Mouse (Mus musculus) layer of hippocampus, adult 6 months (tissue): ENCODE data around the gene Dnajb3. TPM values are rescaled to one million over a fixed set of nuclear protein-coding genes. Genes with fewer than 3 reads are reported as not detected.

ENCODE experiments used
- long read RNA-seq, 2 experiments: library from polyadenylated mRNA; unstranded; transcript quantifications; one replicate each; pipeline ENCODE4 v2.0.0; 2019 to 2020
- polyA plus RNA-seq: library from polyadenylated mRNA; unstranded; fragments of <200 nt; fragmentation: Nextera tagmentation; gene quantifications from 2 replicates; pipeline ENCODE4 v1.2.3, GENCODE M21; 2021

The Dnajb3 gene
- 6.5 and 7.4 TPM in 2 replicates for polyA plus RNA-seq
- long read RNA-seq, experiment 1, transcript Dnajb3-201 (1 exons, 1,051 nt) = major isoform, 6 of 6 reads
- long read RNA-seq, experiment 1, partial matches to known transcripts = 0 of 6 reads
- long read RNA-seq, experiment 1, other reads (novel, unspliced or antisense) = 0 of 6 reads
- long read RNA-seq, experiment 2, transcript Dnajb3-201 (1 exons, 1,051 nt) = major isoform, 6 of 6 reads
- long read RNA-seq, experiment 2, partial matches to known transcripts = 0 of 6 reads
- long read RNA-seq, experiment 2, other reads (novel, unspliced or antisense) = 0 of 6 reads

DNA sequence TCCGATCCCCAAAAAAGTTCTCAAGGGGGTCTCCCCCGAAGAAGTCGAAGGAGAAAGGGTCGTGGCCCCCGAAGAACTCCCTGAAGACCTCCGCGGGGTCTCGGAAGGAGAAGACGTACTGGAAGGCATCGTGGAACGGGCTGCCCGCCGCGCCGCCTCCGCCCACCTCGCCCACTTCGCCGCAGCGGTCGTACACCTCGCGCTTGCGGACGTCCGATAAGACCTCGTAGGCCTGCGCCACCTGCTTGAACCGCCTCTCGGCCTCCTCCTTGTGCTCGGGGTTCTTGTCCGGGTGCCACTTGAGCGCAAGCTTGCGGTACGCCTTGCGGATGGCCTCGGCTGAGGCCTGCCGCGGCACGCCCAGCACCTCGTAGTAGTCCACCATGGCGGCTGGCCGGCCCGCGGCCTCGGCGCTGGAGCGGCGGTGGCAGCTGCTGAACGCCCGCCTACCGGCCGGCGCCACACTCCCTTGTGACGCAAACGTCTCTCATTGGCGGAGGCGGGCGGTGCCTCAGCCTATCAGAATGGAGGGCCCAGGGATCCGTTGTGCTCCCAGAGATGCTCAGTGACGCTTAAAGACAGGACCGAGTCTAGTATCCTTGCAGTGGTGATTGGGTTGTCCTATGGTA, at the start of gene Dnajb3:
TSS of gene Dnajb3 (minus strand) at position 489 of the 629 bp plus-strand sequence.

DNA sequence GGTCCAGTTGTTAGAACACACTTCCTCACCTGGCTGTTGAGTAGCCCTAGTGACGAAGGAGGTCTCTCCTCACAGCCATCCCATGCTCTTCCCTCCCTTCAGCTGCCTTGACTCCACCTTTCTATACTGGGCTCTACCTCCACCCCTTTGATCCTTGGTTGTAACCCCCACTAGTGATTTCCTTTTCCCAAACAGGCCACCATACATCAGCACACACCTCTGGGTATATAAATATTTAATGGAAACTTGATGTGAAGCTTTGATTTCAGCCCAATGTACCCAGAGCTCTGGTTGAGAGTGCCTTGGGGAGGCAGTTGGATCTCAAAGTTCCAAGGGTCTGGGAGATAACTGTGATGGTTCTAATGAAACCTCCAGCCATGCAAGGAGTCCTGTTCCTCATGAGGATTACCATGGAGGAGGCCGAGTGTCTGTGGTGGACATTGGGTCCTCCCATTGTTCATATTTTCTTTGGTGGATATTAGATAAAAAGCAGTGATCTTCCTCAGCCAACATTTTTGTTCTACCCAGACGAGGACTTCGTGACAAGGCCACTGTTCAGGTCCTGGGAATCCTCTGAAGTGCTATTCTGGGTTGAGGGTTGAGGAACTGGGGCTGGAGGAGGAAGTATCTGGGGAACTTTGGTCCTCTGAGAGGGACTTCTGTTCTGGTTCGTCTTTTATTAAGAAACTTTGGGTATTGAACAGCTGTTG, 21.2 kb upstream of the Dnajb3 start, which contains the start of gene Mroh2a:
TSS of gene Mroh2a (plus strand) at position 317 of the 710 bp plus-strand sequence.

DNA sequence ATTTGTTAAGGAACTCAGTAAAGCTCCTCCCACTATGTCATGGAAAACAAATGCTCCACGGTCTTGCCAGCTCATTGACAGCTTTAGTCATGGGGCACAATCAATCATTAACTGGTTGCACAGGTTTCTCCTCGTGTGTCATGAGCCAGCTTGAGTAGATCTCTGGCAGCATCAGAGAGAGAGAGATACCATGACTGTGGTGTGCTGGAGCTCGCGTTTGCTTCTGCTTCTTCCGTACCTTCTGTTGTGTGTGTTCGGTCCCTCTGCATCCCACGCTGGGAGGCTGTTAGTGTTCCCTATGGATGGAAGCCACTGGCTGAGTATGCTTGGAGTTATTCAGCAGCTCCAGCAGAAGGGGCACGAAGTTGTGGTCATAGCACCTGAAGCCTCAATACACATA, 6.2 kb upstream of the Dnajb3 start, which contains the start of gene Ugt1a1:
TSS of gene Ugt1a1 (plus strand) at position 148 of the 400 bp plus-strand sequence.

DNA sequence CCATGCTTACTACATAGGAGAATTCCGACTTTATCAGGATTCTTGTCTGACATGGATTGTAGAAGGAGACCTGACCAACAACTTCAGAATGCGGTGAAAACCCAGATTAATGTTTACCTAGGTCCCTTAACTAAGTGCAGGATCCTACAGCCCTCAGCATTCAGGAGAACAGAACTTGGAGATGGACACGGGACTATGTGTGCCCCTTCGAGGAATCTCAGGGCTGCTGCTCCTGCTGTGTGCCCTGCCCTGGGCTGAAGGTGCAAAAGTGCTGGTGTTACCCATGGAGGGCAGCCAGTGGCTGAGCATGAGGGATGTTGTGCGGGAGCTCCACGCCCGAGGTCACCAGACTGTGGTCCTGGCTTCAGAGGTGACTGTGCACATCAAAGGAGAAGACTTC, 5.1 kb downstream of the Dnajb3 start, which contains the start of gene Ugt1a2:
TSS of gene Ugt1a2 (plus strand) at position 146 of the 400 bp plus-strand sequence.

DNA sequence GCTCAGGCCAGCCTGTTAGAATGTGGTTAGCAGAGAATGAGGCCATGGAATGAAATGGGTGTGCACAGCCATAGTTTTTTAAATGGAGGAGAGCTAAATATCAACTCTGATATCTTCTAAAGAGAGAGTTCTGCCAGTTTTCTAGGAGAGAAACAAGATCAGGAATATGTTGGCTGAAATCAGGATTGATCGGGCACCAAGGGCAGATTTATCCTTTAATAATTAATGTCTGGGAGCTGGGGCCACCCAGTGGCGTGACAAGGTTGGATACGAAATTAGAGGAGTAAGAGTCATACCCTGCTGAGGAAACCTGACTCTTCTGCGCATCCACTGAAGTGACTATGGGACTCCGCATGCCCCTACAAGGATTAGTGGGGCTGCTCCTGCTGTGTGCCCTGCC, 39.9 kb downstream of the Dnajb3 start, which contains the start of gene Ugt1a5:
TSS of gene Ugt1a5 (plus strand) at position 302 of the 400 bp plus-strand sequence.

Other genes starting within 250 kb of the Dnajb3 start
- 1.6 and 2.5 TPM in 2 replicates for gene Usp40, start 197.2 kb downstream of the Dnajb3 start, polyA plus RNA-seq
- not detected in 2 replicates for gene Ugt1a10, start 150.4 kb downstream of the Dnajb3 start, polyA plus RNA-seq
- gene Ugt1a9, start 135.0 kb downstream of the Dnajb3 start, polyA plus RNA-seq = not detected in 2 replicates
- not detected in 2 replicates for gene Ugt1a8, start 118.0 kb downstream of the Dnajb3 start, polyA plus RNA-seq
- gene Ugt1a7c, start 110.7 kb downstream of the Dnajb3 start, polyA plus RNA-seq = 0.92 and 0.97 TPM in 2 replicates
- not detected in 2 replicates for gene Ugt1a6b, start 102.5 kb downstream of the Dnajb3 start, polyA plus RNA-seq
- 2.7 and 3.6 TPM in 2 replicates for gene Ugt1a6a, start 71.0 kb downstream of the Dnajb3 start, polyA plus RNA-seq
- gene Ugt1a5, start 39.8 kb downstream of the Dnajb3 start, polyA plus RNA-seq = not detected in 2 replicates
- gene Ugt1a2, start 5.2 kb downstream of the Dnajb3 start, polyA plus RNA-seq = not detected in 2 replicates
- not detected in 2 replicates for gene Ugt1a1, start 6.2 kb upstream of the Dnajb3 start, polyA plus RNA-seq
- gene Mroh2a, start 21.2 kb upstream of the Dnajb3 start, polyA plus RNA-seq = 0.24 and 0.62 TPM in 2 replicates
- 5.7 and 6.2 TPM in 2 replicates for gene Hjurp, start 71.9 kb upstream of the Dnajb3 start, polyA plus RNA-seq
- 0.04 and 0.05 TPM in 2 replicates for gene Trpm8, start 71.9 kb upstream of the Dnajb3 start, polyA plus RNA-seq
- gene Spp2, start 201.2 kb upstream of the Dnajb3 start, polyA plus RNA-seq = 0.33 TPM in 1 of 2 replicates, not detected in the other